Mouse (Mus musculus) C2C12 (cell line): ENCODE data around the gene Cntfr. TPM values are rescaled to one million over a fixed set of nuclear protein-coding genes. Genes with fewer than 3 reads are reported as not detected.

Source experiments
- H3K27me3 ChIP-seq: one replicate; pipeline ENCODE4 v1.6.1; 2011; ENCODE audit not compliant: control insufficient read depth, insufficient read depth, insufficient read length
- H3K36me3 ChIP-seq: one replicate; pipeline ENCODE4 v1.6.1; 2011; ENCODE audit not compliant: control insufficient read depth, insufficient read depth
- H3K4me3 ChIP-seq: one replicate; pipeline ENCODE4 v1.5.1; 2011; ENCODE audit warnings: mild to moderate bottlenecking, control low read depth; ENCODE audit not compliant: poor library complexity, insufficient read depth, severe bottlenecking
- H3K79me2 ChIP-seq: one replicate; pipeline ENCODE4 v1.6.1; 2011; ENCODE audit not compliant: control insufficient read depth, insufficient read depth
- H3K79me3 ChIP-seq: one replicate; pipeline ENCODE4 v1.6.1; 2011; ENCODE audit warnings: low read depth, control low read depth
- H3ac ChIP-seq: one replicate; pipeline ENCODE3; 2011; ENCODE audit warnings: low read depth; ENCODE audit not compliant: control insufficient read depth, insufficient read length
- CEBPB ChIP-seq: IDR thresholded peaks from one replicate; pipeline ENCODE4 v1.6.1; 2011; ENCODE audit warnings: low read depth, mild to moderate bottlenecking, control low read depth, moderate library complexity
- CTCF ChIP-seq: IDR thresholded peaks from one replicate; pipeline ENCODE4 v1.5.1; 2011; ENCODE audit not compliant: control insufficient read depth, insufficient read depth, insufficient read length
- FOSL1 ChIP-seq: IDR thresholded peaks from one replicate; pipeline ENCODE4 v1.8.0; 2011; ENCODE audit warnings: mild to moderate bottlenecking, low read length; ENCODE audit not compliant: poor library complexity, insufficient read depth, severe bottlenecking
- MAX ChIP-seq: IDR thresholded peaks from one replicate; pipeline ENCODE4 v1.6.1; 2011; ENCODE audit warnings: mild to moderate bottlenecking, control low read depth
- MYOD1 ChIP-seq: IDR thresholded peaks from one replicate; pipeline ENCODE4 v1.6.1; 2011; ENCODE audit warnings: low read depth; ENCODE audit not compliant: control insufficient read depth, insufficient read length
- MYOG ChIP-seq: IDR thresholded peaks from one replicate; pipeline ENCODE4 v1.6.1; 2011; ENCODE audit not compliant: control insufficient read depth, insufficient read length; ENCODE audit errors: extremely low read depth
- USF1 ChIP-seq: IDR thresholded peaks from one replicate; pipeline ENCODE4 v1.6.1; 2011; ENCODE audit warnings: low read depth, mild to moderate bottlenecking, control low read depth, moderate library complexity
- polyA plus RNA-seq: library from polyadenylated mRNA; unstranded; fragments of >200 nt; fragmentation: generic; extraction: Trizol; gene quantifications from one replicate; pipeline ENCODE4 v1.2.1, GENCODE M21; 2012; ENCODE audit warnings: missing spikeins

Gene Cntfr
- polyA plus RNA-seq, 1 experiment, result 0.05 TPM

DNA sequence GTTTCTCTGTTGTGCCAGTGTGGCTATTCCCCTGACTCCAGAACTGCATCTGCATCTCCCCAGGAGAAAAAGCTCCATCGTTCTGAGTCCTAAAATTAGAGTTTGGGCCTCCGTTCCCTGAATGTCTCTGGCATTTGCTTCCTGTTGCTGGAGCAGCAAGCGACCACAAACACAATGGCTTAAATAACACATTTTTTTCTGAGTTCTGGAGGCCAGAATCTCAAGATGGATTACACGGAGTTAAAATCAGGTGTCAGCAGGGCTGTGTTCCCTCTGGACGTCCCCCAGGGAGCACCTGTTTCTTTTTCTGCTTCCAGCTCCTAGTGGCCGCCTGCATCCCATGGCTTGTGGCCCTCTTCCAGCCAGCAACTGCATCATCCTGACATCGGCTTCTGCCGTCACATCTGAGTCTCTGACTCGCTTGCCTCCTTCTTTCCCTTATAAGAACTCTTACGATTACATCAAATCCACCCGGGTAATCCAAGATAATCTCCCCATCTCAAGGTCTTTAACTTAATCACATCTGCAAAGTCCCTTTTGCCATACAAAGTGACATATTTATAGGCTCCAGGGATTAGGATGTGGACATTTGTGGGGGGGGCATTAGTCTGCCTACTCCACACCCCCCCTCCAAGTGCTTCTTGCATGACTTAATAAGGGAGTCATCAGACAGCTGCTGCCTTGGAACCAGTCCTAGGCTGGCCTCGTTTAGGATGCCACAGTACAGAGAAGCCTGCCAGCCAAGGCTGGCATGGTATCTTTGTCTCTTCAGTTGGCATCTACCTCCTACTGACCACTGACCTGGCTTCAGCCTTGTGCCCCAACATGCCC is 77.8 kb downstream of the Cntfr start:
- TF ChIP-seq CTCF, result no peak
- TF ChIP-seq MYOD1, result peak; percentile 65
- no peaks in the 10 kb centered on the region for H3K79me2 ChIP-seq
- H3ac ChIP-seq, result no peak overlapping the region
- no peak overlapping the region for H3K4me3 ChIP-seq
- no peaks in the 10 kb centered on the region for H3K79me3 ChIP-seq
- H3K27me3 ChIP-seq, result no peaks in the 10 kb centered on the region
- H3K36me3 ChIP-seq, result no peaks in the 10 kb centered on the region

- no peak for TF ChIP-seq MYOG
- TF ChIP-seq MAX, result no peak
- no peak for TF ChIP-seq FOSL1
- TF ChIP-seq CTCF, result no peak
- TF ChIP-seq MYOD1, result no peak
- no peak for TF ChIP-seq USF1
- TF ChIP-seq CEBPB, result no peak
- no peak overlapping the region for H3ac ChIP-seq
- no peaks in the 10 kb centered on the region for H3K36me3 ChIP-seq
- H3K4me3 ChIP-seq, result no peak overlapping the region
- peaks cover 4% of the 10 kb centered on the region for H3K27me3 ChIP-seq
- H3K79me2 ChIP-seq, result no peaks in the 10 kb centered on the region
- H3K79me3 ChIP-seq, result no peaks in the 10 kb centered on the region
Measured at GRCm38 (mm10) chr4:41615661-41616599, 81.0 kb downstream of the Cntfr start.

DNA sequence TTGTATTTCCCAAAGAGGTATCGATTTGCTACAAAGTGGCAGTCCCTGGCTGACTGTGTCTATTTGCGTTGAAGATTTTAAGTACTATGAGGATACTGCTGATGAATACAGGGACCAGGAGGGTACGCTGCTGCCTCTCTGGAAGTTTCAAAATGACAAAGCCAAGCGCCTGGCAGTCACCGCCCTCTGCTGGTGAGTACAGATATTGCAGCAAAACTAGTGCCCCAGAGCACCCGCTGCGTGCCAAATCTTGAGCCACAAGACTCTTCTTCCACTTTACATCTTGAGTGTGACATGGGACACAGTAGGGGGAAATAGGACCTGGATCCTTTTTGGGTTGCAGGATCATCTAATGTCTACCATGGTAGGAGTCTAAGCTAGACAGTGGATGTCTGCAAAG is 82.7 kb downstream of the Cntfr start:
- no peaks in the 10 kb centered on the region for H3K79me2 ChIP-seq
- H3K27me3 ChIP-seq, result peaks cover 4% of the 10 kb centered on the region
- H3ac ChIP-seq, result no peak overlapping the region
- no peak overlapping the region for H3K4me3 ChIP-seq
- H3K36me3 ChIP-seq, result no peaks in the 10 kb centered on the region
- H3K79me3 ChIP-seq, result no peaks in the 10 kb centered on the region
- TF ChIP-seq CTCF, result peak; percentile 58
- no peak for TF ChIP-seq FOSL1
- TF ChIP-seq MYOG, result no peak
- TF ChIP-seq MYOD1, result no peak
- no peak for TF ChIP-seq USF1
- TF ChIP-seq MAX, result no peak
- TF ChIP-seq CEBPB, result no peak

DNA sequence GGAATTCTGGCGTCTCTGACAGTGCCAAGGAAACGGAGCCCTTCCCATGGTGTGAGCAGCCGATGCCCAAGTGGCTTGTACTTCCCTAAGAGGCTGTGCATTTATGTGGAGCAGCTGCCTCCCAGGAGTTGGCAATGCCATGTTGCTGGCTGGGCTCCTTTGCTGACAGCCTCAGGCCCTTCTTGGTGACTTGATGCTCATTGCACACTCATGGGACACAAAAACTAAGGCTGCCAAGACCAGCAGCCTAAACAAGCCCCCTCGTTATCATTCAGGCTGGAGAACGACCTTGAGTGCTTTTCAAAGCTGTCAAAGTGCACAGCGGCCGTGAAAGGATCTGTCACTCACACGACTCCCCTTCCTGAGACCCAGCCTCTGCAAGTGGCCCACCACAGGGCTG is 84.7 kb downstream of the Cntfr start:
- no peaks in the 10 kb centered on the region for H3K79me2 ChIP-seq
- no peaks in the 10 kb centered on the region for H3K79me3 ChIP-seq
- TF ChIP-seq USF1 (no peak), FOSL1 (no peak), MYOG (no peak), CTCF (no peak), MAX (no peak), MYOD1 (no peak), CEBPB (no peak)
- no peak overlapping the region for H3K4me3 ChIP-seq
- H3K36me3 ChIP-seq, result no peaks in the 10 kb centered on the region
- peaks cover 4% of the 10 kb centered on the region for H3K27me3 ChIP-seq
- no peak overlapping the region for H3ac ChIP-seq

DNA sequence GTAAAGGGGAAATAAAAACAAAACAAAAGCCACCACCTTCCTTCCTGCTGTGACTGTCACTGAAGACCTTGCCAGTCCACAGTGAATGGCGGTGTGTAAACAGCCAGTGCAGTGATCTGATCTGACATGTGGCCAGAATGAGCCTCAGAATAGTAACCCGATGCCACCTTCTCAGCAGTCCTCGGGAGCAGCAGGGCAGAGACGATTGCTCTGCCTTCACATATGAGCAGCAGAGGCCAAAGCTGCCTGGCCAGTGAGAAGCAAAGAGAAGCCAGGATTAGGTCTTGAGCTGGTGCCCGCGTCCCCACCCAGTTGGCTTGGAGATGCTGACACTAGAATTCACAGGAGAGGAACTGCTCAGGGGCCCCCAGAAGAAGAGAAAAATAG is 86.3 kb downstream of the Cntfr start:
- H3K79me3 ChIP-seq, result no peaks in the 10 kb centered on the region
- H3K36me3 ChIP-seq, result no peaks in the 10 kb centered on the region
- no peak overlapping the region for H3K4me3 ChIP-seq
- H3K79me2 ChIP-seq, result no peaks in the 10 kb centered on the region
- no peak overlapping the region for H3ac ChIP-seq
- TF ChIP-seq MYOD1 (no peak), FOSL1 (no peak), MAX (no peak), MYOG (no peak), CEBPB (no peak), USF1 (no peak), CTCF (no peak)
- peaks cover 4% of the 10 kb centered on the region for H3K27me3 ChIP-seq
